Mouse (Mus musculus) ES-E14 (cell line): ENCODE data around the gene Slc45a1. TPM values are rescaled to one million over a fixed set of nuclear protein-coding genes. Genes with fewer than 3 reads are reported as not detected.

Experiments
- DNase-seq: peaks from one replicate; pipeline ENCODE4 v3.0.0-alpha.2; 2013; ENCODE audit warnings: low read depth, low spot score
- H3K27ac ChIP-seq: 2 replicates; pipeline ENCODE4 v1.5.1; 2012; ENCODE audit warnings: low read depth, mild to moderate bottlenecking, low read length, moderate library complexity, mixed read lengths; ENCODE audit not compliant: poor library complexity, insufficient read depth, severe bottlenecking
- H3K36me3 ChIP-seq: 2 replicates; pipeline ENCODE4 v1.6.1; 2012; ENCODE audit warnings: mild to moderate bottlenecking, low read length, moderate library complexity, mixed read lengths; ENCODE audit not compliant: control insufficient read depth, poor library complexity, insufficient read depth, severe bottlenecking
- H3K4me1 ChIP-seq, 2 experiments: fragments of 150-350 bp in 1 of 2; sonication (generic) in 1 of 2; 2 replicates each; pipeline ENCODE4 v1.6.1; 2012; ENCODE audit warnings: low read length in 2 of 2, mild to moderate bottlenecking in 1 of 2, mixed read lengths in 1 of 2; ENCODE audit not compliant: control insufficient read depth in 2 of 2, insufficient read depth in 2 of 2, poor library complexity in 1 of 2
- H3K4me3 ChIP-seq, 2 experiments: fragments of 150-350 bp in 1 of 2; sonication (generic) in 1 of 2; 2 replicates each; pipeline ENCODE4 v1.5.1; 2012; ENCODE audit warnings: low read length in 2 of 2, low read depth in 1 of 2, mild to moderate bottlenecking in 1 of 2, mixed read lengths in 1 of 2; ENCODE audit not compliant: insufficient read depth in 1 of 2, poor library complexity in 1 of 2, severe bottlenecking in 1 of 2
- H3K9ac ChIP-seq: 2 replicates; pipeline ENCODE4 v1.6.1; 2012; ENCODE audit warnings: low read depth, mild to moderate bottlenecking, low read length, mixed read lengths; ENCODE audit not compliant: poor library complexity, insufficient read depth, severe bottlenecking
- H3K9me3 ChIP-seq: fragments of 150-350 bp; sonication (generic); 2 replicates; pipeline ENCODE4 v1.6.1; 2012; ENCODE audit warnings: low read depth, mild to moderate bottlenecking, low read length; ENCODE audit not compliant: control insufficient read depth, insufficient read depth
- CHD2 ChIP-seq: IDR thresholded peaks from 2 replicates; pipeline ENCODE4 v1.6.1; 2014; ENCODE audit warnings: mild to moderate bottlenecking, low read depth, low read length, inconsistent platforms
- HCFC1 ChIP-seq: IDR thresholded peaks from 2 replicates; pipeline ENCODE4 v1.6.1; 2012; ENCODE audit warnings: low read length, inconsistent platforms, borderline replicate concordance; ENCODE audit not compliant: insufficient read depth
- MAFK ChIP-seq: IDR thresholded peaks from 2 replicates; pipeline ENCODE4 v1.6.1; 2014; ENCODE audit warnings: mild to moderate bottlenecking, low read depth, low read length, inconsistent platforms; ENCODE audit not compliant: insufficient read depth
- ZC3H11A ChIP-seq: IDR thresholded peaks from 2 replicates; pipeline ENCODE4 v1.6.1; 2012; ENCODE audit warnings: low read depth, mild to moderate bottlenecking, inconsistent platforms, low read length, borderline replicate concordance
- ZNF384 ChIP-seq: IDR thresholded peaks from 2 replicates; pipeline ENCODE4 v1.6.1; 2012; ENCODE audit warnings: low read depth, low read length, inconsistent platforms
- in situ Hi-C, 2 experiments: fragments of 600-800 bp; cut with MboI; formaldehyde crosslinking; loops; one replicate each; pipeline ENCODE4 v1.15.1; 2025; ENCODE audit warnings: low sequenced_read_pairs in 2 of 2, inconsistent platforms in 1 of 2; ENCODE audit not compliant: unreplicated experiment in 2 of 2
- total RNA-seq: library from RNA; depleted of rRNA; stranded (reverse); fragments of 300-350 nt; gene quantifications from 2 replicates; pipeline ENCODE4 v1.2.3, GENCODE M21; 2012; rRNA removed

Slc45a1 gene
- 0.98 and 2.0 TPM in 2 replicates for total RNA-seq

- peak within 1 kb of the TSS; percentile 42; the same call in 1 of the 2 replicates for H3K9ac ChIP-seq
- H3K4me1 ChIP-seq = peaks cover 0 to 13% of the 10 kb centered on the region in 2 experiments; a peak in 1 of 4 replicates
- in situ Hi-C loops = loop anchor here (10.0 to 25.0 kb wide), 2 partner anchors 236 to 253 kb away; no protein-coding TSS in a partner anchor
- H3K36me3 ChIP-seq = no peaks in the 10 kb centered on the region
- H3K9me3 ChIP-seq = no peaks in the 10 kb centered on the region
- DNase-seq = no peak
- H3K27ac ChIP-seq = no peak within 1 kb of the TSS
- TF ChIP-seq MAFK (no peak), ZNF384 (no peak)
- H3K4me3 ChIP-seq = peak within 1 kb of the TSS; percentile 23 to 60; a peak in 3 of 4 replicates
These were observed at the start of gene Slc45a1 for GRCm38 (mm10) chr4:150651390-150652277. Slc45a1 (minus strand) TSS chr4:150652174.

- no peak for DNase-seq
- H3K36me3 ChIP-seq = no peaks in the 10 kb centered on the region
- in situ Hi-C loops = no loop called here
- H3K27ac ChIP-seq = no peak overlapping the region
- H3K9me3 ChIP-seq = no peaks in the 10 kb centered on the region
- H3K9ac ChIP-seq = no peak overlapping the region
- H3K4me1 ChIP-seq = no peaks in the 10 kb centered on the region
- H3K4me3 ChIP-seq = no peak overlapping the region
- TF ChIP-seq MAFK (no peak), ZNF384 (no peak), CHD2 (no peak), ZC3H11A (no peak), HCFC1 (no peak)
These were observed 48.9 kb upstream of the Slc45a1 start for GRCm38 (mm10) chr4:150700849-150701248.

GRCm38 (mm10) chr4:150694434-150695108, 42.6 kb upstream of the Slc45a1 start:
- no peak overlapping the region for H3K27ac ChIP-seq
- no peak overlapping the region for H3K9ac ChIP-seq
- in situ Hi-C loops = no loop called here
- TF ChIP-seq ZNF384 = no peak
- no peak for TF ChIP-seq MAFK
- no peak for TF ChIP-seq CHD2
- no peak for TF ChIP-seq HCFC1
- no peak for TF ChIP-seq ZC3H11A
- no peaks in the 10 kb centered on the region for H3K36me3 ChIP-seq
- H3K9me3 ChIP-seq = no peaks in the 10 kb centered on the region
- DNase-seq = no peak
- no peak overlapping the region for H3K4me3 ChIP-seq
- peaks cover 0 to 7% of the 10 kb centered on the region in 2 experiments; a peak in 1 of 4 replicates for H3K4me1 ChIP-seq

GRCm38 (mm10) chr4:150692861-150693403, 41.0 kb upstream of the Slc45a1 start:
- no peak overlapping the region for H3K27ac ChIP-seq
- H3K36me3 ChIP-seq = no peaks in the 10 kb centered on the region
- no peak for DNase-seq
- H3K9me3 ChIP-seq = no peaks in the 10 kb centered on the region
- no peak overlapping the region for H3K4me3 ChIP-seq
- H3K4me1 ChIP-seq = peaks cover 0 to 7% of the 10 kb centered on the region in 2 experiments; a peak in 1 of 4 replicates
- H3K9ac ChIP-seq = no peak overlapping the region
- in situ Hi-C loops = no loop called here
- TF ChIP-seq ZNF384 = no peak
- no peak for TF ChIP-seq ZC3H11A
- TF ChIP-seq CHD2 = no peak
- no peak for TF ChIP-seq HCFC1
- no peak for TF ChIP-seq MAFK
